Mouse (Mus musculus) cortical plate, adult 2 months (tissue): ENCODE results near the gene Pgrmc2.

Experiments
- CTCF ChIP-seq: fragments of 200-500 bp; IDR thresholded peaks from 2 replicates; pipeline ENCODE4 v1.5.1; 2011; ENCODE audit warnings: mild to moderate bottlenecking, control low read depth, low read length; ENCODE audit not compliant: insufficient read depth; ENCODE audit errors: extremely low read depth
- POLR2A ChIP-seq: fragments of 200-500 bp; IDR thresholded peaks from 2 replicates; pipeline ENCODE4 v1.6.1; 2011; ENCODE audit warnings: mild to moderate bottlenecking, low read length, control low read depth; ENCODE audit not compliant: insufficient read depth; ENCODE audit errors: extremely low read depth

DNA sequence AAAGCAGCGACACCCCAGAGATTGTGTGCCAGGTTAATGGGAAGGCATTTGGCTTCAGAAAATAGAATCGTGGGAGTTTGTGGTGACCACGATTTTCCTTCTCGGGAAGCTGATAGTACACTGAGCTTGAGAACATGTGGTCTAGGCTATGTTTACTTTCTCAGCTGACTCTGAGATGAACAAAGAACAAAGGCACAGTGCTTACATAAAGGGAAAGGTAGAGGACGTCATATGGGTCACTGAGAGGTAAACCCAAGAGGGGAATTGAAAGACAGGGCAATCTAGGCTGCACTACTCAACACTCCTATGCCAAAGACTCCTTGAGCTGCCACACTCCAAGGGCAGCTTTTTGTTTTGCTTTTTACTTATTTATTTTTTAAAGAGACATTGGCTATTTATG is 35.3 kb upstream of the Pgrmc2 start:
- TF ChIP-seq POLR2A (no peak), CTCF (no peak)
